Mouse (Mus musculus): ENCODE data around the gene Gpr68.

Gene Gpr68

DNA sequence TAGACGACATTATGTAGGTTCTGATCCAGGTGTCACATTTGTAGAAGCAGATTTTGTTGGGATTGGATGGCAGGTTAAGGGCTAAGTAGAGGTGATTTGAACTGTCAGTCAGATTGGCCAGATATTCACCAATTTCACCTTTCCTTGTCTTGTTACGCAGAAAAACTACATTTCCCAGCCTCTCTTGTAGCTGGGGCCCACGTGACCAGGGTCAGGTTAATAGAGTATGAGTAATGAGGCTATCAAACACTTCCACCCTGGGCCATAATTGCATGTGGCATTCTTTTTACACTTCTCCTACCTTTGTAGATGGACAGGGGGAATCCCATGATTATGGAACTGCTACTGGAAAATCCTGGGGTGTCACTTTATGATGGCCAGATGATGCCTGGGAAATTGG is 34.4 kb downstream of the Gpr68 start:
- DNase-seq (ENCODE audit: extremely low read depth, insufficient read length, low spot score) = no peak

DNA sequence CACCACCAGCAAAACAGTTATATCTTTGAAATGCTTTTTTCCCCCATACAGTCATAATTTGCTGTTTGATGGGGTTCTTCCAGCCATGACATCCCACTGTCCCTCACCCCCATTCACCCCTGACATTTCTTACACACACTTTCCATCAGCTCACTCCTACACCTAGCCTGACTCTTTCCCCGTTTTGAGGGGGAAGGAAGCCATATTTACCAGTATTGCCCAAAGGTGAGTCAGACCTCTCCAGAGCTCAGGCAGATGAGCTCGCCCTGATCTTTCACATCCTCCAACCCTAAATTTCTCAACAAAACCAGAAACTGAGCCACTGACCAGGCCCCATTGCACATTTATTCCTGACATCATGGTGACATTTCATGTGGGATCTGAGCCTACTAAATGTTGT is 36.2 kb downstream of the Gpr68 start:
- DNase-seq (ENCODE audit: extremely low read depth, insufficient read length, low spot score) = no peak

DNA sequence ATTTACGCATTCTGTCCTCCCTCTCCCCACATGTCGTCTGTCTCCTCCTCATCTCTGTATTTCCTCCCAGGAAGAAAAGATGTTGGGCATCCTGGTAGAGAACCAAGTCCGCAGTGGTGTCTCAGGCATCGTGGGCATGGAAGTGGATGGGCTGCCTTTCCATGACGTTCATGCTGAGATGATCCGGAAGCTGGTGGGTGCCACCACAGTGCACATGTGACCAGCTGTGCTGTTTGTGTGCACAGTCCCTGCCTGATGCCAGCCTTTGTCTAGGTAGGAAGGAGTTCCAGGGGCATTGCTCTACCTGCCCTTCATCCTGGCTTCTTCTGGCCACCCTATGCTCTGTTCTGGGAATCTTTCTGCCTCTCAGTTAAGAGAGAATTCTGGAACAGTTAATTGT is 36.8 kb downstream of the Gpr68 start:
- DNase-seq (ENCODE audit: extremely low read depth, insufficient read length, low spot score) = no peak

DNA sequence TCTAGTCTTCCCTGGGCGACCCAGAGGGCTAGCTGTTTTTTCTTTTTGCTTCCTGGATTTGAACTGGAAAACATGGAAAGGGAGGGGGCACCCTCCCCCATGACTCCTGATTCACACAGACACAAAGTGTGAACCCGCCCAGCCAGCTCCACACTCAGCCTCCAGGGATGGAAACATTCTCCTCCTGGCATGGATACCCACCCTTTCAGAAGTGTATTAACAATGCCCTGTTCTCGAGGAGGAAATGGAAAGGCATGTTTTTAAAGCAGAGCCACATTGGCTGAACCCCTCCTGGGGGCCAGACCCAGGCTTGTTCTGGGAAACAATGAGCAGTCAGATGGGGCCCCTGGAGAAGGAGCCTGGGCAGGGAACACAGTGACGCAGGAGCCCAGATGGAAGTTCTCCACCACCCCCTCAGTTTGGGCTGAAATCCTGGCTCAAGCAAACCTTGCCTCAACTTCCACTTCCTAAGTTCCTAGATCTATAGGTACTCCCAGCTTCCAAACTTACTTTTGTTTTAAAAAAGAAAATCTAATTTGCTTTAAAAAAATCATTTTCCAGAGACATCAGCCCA is 39.9 kb downstream of the Gpr68 start:
- no peak for DNase-seq (ENCODE audit: extremely low read depth, insufficient read length, low spot score)

DNA sequence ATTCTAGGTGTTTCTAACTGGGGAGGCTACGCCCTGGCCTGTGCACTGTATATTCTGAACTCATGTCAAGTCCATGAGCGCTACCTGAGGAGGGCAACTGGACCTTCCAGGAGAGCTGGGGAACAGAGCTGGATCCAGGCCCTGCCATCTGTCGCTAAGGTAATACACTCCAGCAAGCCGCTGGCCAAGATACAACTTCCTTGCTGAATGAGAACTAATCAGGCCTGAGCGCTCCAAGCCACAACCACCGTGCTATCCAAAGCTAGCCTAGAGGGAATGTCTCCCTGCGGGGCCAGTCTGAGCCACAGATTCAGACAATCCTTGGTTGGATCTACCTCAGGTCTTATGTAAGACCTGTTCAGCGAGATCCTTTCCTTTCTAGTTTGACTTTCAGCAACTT is 40.9 kb downstream of the Gpr68 start:
- no peak for DNase-seq (ENCODE audit: extremely low read depth, insufficient read length, low spot score)

DNA sequence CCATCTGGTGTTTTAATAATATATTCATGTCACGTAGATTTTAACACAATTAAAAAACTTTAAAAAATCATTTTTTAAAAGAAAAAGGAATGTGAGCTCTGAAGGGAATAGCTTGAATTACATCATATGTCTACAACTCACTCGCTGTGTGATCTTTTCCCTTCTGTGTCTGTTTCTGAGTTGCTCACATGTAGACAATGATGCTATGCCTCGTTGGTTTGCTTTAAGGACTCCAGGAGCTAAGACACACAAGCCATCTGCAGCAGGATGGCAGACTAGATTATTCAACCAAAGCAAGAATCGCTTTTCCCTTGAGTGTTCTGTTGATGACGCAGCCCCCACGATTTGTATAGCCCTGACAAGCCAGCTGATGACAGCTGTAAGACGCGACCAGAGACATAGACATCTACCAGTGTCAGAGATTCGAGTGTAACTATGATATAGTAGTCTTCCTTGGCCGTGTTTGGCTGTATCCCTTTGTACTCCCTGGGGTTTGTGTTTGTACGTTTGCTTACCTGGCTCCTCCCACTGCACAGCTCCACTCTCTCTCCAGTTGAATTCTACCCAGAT is 42.4 kb downstream of the Gpr68 start:
- no peak for DNase-seq (ENCODE audit: extremely low read depth, insufficient read length, low spot score)

DNA sequence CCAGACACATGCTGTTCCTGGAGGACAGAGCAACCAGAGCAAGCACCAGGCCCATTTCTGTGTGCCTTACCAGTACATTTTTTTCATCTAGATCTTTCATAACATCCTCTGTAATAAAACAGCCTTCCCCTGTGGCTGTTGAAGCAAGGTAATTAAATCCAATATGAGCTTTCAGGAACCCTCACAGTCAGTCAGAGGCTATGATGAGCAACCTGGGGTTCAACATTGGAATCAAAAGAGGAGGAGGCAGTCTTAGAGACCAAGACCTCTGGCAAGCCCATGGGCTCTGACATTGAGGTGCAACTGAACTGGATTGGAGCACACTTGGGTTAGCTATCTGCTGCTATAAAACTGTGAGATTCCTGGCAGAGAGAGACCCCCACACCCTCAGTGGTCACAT is 42.9 kb downstream of the Gpr68 start:
- DNase-seq (ENCODE audit: extremely low read depth, insufficient read length, low spot score) = no peak

DNA sequence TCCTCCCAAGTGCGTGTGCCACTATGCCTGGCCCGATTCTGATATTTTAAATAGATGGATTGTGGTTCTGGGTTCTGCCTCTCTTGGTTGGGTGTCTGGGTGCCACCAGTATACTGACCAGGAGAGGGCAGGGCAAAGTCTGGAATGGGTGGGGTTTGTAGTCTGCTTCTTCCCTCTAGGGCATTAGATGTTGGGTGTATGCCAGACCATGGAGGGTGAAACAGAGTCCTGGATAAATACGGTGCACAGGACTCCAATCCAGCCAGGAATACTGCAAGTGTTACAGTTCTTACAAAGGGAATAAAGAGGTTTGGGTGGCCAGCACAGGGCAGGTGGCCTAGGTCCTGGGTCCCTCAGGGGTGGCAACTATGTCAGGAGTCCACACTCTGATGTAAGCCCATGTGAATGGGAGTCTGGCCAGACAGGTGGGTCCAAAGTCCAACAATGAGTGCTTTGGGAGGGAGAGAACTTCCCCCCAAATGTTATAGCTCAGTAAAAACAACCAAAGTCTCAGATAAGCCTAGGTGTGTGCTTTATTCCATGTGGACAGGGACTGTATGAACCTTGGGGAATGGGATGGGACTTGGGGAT is 45.0 kb downstream of the Gpr68 start:
- DNase-seq (ENCODE audit: extremely low read depth, insufficient read length, low spot score) = no peak

DNA sequence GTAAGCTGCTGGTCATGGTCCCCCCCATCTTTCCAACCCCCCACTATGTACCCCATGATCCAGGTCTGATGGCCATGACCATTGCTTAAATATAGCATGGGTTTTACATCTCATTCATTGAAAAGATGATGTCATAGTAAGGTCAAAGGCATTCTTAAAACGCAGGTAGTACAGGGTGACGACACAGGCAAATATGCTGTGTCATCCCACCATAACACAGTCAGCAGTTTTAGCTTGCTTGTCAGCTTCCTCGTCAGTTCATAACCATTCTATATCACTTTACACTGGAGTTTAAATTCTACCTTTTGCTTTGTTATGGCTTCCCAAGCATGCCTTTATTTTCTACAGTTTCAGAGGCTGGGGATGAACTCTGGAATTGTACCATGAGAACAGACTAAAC is 45.7 kb downstream of the Gpr68 start:
- DNase-seq (ENCODE audit: extremely low read depth, insufficient read length, low spot score) = no peak

DNA sequence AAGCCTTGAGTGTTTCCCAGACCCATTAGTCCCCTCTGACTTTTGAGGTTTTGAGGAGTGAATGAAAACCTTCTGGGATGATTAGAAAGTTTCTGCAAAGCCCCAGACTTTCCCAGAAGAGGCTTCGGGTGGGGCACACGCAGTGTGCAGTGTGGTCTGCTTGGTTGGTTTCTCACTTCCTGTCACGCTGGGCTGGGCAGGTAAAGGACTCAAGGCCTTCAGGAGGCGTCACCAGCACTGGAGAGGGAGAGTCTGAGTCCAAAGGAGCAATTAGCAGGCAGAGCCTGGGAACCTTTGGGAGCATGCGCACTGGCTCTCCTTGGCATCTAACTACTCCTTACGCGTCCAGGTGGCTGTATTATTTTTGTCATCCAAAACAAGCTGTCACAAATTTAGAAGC is 50.2 kb downstream of the Gpr68 start:
- no peak for DNase-seq (ENCODE audit: extremely low read depth, insufficient read length, low spot score)

DNA sequence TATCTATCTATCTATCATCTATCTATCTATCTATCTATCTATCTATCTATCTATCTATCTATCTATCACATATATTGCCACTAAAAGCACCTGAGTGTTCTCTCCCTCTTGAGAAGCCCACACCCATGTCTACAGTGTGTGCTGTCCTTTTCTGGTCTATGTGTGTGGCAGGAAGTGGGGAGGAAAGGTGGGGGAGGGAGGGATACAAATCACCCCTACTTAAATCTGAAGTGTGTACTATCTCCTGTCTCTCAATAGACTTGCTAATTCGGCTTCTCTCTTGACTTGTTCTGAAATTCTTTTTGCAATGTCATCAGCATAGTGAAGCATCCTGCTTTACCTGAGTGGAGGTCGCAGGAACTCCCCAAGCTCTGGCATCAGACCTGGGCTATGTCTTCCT is 51.7 kb downstream of the Gpr68 start:
- DNase-seq (ENCODE audit: extremely low read depth, insufficient read length, low spot score) = no peak

DNA sequence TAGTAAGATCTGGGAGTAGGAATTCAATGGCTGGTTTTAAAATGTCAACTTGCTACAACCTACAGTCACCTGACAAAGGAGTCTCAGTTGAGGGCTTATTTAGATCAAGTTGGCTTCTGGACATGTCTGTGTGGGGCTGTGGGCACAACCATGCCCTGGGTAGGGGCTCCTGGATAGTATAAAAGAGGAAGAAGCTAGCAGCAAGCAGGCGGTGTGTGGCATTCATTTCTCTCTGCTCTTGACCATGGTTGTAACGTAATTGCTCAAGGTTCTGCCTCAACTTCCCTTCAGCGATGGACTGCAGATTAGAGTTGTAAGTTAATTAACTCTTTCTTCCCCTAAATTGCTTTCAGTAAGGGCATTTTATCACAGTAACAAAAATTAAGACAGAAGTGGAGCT is 55.6 kb downstream of the Gpr68 start:
- no peak for DNase-seq (ENCODE audit: extremely low read depth, insufficient read length, low spot score)

DNA sequence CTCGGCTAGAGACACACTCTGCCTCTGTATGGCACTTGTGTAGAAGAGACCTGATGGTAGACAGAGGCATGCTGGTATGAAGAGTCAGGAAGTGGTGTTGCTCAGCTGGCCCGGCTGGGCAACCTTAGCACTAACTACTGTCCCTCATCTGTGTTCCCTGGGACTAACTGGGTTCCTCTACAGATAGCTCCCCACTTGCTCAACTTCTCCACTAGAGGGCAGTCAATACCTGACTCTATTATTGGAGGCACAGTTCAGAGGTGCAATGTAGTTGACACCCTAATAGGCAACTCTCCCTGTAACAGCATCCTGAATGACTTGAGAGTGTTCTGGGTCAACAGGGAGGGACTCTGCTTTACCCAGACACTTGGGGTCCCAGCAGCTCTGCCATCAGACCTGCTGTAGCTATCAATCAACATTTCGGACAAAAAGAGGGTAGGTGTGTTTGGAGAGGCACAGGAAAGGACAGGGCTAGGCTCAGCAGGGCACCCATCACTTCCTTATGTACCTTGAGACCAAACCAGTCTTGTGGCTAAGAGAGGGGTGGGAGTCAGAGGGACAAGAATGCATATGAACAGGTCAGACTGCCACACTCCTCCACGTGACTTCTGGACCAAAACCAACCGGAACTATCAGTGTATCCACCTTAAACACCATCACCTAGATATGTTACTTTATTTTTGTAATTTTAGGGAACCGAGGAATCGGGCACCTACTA is 58.4 kb downstream of the Gpr68 start:
- no peak for DNase-seq (ENCODE audit: extremely low read depth, insufficient read length, low spot score)

DNA sequence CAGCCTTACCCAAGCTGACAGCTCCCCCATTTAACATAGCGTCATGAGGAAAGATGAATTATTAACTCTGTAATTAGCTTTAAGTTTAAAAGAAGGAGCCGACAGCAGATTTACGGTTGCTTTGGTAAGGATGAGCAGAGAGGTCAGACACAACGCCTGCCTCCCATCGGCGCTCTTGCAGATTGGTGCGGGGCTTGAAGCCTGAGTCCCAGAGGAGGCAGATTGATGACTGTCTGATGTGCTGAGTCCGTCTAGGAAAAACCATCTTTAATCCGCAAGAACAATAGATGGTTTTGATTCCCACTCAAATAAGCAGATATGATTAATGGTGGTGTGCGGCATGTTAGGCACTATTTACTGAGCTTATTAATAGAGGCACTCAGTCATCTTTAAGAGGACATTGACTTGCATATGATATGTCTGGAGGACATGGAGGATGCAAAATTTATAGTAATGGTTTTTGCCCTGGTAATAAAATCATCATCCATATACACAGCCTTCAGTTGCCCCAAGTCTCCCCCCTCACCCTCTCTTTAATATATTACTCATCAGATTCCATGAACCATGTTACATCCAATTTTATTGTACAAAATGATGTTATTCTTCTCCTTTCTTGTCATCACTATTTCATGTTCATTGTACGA is 60.4 kb downstream of the Gpr68 start:
- DNase-seq (ENCODE audit: extremely low read depth, insufficient read length, low spot score) = no peak

DNA sequence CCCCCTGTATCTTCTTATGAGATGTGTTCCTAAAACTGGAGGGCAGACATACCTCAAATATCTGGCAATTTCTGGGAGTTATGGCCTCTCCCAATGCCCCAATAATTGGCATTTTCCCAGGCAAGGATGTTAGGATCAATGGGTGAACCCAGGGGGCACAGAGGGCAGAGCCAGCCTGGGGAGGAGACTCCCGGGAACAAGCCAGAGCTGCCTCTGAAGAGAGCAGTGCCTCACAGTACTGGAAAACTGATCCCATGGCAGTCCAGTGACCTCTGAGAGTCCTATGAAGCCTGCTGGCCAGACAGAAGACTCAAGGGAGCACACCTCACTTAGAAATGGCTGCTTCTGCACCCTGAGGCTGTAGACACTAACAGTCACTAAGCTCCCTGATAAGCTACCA is 61.4 kb downstream of the Gpr68 start:
- DNase-seq (ENCODE audit: extremely low read depth, insufficient read length, low spot score) = no peak

DNA sequence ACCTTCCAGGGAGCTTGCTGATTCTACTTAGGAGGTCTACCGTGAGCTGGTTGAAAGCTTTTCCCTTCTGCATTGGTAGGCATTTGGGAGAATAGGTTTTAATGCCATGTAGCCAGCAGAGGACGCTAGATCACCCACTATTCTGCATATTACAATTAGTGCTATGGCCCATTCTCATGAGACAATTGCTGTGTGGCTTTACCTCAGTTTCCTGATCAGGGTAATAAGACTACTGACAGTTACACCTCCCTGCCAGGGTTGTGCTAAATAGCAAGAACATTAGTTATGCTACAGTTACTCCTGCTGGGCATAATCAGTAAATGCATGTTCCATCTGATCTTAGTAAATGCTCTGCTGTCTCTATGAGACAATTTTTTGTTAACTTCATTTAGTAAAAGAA is 62.2 kb downstream of the Gpr68 start:
- no peak for DNase-seq (ENCODE audit: extremely low read depth, insufficient read length, low spot score)

DNA sequence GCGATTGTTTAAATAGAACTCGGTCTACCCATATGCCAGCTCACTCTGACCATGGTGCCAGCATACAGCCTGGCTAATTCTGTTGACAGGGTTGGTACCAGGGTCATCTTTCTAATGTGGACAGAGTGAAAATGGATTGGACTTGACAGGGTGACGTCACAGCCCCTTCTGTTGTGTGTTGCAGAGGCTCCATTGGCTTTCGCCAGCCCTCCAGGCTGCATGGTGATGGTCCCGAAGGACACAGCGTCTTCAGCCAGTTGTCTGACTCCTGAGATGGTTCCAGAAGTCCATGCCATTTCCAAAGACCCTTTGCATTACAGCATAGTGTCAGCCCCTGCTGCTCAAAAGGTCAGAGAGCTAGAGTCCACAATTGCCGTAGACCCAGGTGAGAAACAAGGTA is 63.5 kb downstream of the Gpr68 start:
- DNase-seq (ENCODE audit: extremely low read depth, insufficient read length, low spot score) = no peak

DNA sequence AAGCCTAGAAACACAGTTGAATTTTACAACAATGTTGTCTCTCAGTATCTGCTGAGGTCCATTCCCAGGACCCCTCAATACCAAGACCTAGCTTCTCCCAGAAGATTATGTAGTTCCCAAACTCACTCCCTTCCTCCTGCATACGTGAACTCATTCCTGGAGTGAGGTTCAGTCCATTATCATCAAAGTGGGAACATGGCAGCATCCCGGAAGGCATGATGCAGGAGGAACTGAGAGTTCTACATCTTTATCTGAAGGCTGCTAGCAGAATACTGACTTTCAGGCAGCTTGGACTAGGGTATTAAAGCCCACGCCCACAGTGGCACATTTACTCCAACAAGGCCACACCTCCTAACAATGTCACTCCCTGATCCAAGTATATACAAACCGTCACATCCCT is 64.8 kb downstream of the Gpr68 start:
- no peak for DNase-seq (ENCODE audit: extremely low read depth, insufficient read length, low spot score)

DNA sequence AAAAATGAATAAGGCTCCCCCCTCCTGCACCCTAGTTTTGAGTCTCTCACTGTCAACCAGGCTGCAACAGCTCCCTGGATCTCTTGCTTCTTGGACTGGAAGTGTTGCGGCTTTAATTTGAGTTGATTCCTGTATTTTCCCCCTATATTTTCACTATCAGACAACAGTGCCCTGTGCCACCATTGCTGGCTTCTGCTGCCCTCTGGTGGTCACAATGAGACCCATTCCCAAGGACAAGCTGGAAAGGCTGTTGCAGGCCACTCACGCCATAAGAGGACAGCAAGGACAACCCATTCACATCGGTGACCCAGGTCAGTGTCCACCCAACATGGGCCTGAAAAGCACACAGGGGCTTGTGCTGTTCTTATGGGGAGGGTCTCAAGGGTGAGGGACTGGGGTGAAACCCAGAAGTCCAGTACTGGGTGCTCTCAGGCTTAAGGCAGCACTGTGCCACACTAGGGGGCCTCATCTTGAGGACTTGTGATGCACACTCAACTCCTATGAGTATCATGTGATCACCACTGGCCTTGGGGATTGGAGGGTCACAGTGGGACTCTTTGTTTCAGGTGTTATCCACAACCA is 66.7 kb downstream of the Gpr68 start:
- peak; percentile 37 for DNase-seq (ENCODE audit: extremely low read depth, insufficient read length, low spot score)

DNA sequence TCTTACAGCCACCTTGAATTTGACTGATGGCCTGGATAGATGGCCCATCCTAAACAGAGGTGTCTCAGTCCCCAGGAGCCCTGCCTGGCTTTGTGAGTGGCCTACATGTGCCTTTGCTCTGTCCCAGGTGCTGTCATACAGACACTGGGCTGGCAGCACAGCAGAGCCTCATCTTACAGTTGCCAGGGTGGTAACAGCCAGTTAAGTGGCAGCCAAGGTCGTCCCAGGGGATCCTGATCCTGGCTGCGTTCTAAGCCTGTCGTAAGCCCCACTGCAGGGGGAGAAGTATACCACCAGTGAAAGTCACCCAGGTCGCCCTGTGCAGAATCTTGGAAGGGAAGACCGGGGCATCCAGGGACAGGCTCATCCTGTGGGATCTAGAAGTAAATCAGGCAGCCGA is 68.1 kb downstream of the Gpr68 start:
- no peak for DNase-seq (ENCODE audit: extremely low read depth, insufficient read length, low spot score)

DNA sequence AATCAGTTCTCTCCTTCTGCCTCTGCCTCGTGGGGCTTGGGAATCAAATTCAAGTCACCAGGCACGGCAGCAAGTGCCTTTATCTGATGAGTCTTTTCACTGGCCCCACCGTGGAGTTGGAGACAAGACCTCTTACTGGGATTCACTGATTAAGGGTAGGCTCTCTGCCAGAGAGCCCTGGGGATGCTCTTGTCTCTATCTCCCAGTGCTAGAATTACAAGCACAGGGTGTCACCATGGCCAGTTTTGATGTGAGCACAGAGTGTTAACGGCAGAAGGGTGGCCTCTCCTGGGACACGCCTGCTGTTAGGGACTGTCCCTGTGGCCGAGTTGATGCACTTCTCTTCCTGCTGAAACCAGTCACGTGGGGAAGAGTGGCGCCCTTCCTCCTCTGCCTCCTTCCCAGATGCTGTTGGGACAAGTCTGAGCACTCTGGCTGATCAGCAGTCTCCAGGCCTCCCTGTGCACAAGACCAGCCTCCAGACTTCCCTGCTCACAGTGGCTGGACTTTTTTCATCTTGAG is 68.9 kb downstream of the Gpr68 start:
- no peak for DNase-seq (ENCODE audit: extremely low read depth, insufficient read length, low spot score)

Data from 3134 (cell line).